Mouse (Mus musculus) thymus, postnatal 10 days (tissue): ENCODE data around the gene Apba2.

Experiments used
- DNase-seq, 2 experiments: peaks; one replicate each; pipeline ENCODE4 v3.0.0; 2021; ENCODE audit warnings: low spot score in 2 of 2

Gene Apba2

DNA sequence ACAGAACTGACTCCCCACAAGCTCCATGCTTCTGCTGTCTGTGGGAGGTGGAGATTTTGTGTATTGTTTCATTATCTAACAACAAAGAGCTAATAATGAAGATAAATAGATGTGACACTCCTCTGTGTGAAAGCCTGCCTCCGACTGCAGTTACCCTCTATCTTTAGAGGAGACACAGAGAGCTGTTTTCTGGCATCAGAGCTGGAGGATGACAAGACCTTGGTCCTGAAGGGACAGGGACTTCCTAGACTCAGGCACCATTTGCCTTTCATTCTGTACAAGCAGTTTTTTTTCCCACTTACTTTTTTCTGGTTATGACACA is 20.9 kb downstream of the Apba2 start:
- DNase-seq = no peak

DNA sequence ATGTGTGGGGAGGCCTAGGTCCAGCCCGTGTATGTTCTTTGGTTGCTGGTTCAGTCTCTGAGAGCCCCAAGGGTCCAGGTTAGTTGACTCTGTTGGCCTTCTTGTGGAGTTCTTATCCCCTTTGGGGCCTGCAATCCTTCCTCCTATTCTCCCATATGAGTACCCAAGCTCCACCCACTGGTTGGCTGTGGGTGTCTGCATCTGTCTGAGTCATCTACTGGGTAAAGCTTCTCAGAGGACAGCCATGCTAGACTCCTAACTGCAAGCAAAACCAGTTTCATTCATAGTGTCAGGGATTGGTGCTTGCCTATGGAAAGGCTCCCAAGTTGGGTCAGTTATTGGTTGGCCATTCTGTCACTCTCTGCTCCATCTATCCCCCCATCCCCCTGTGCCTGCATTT is 29.8 kb downstream of the Apba2 start:
- no peak for DNase-seq

DNA sequence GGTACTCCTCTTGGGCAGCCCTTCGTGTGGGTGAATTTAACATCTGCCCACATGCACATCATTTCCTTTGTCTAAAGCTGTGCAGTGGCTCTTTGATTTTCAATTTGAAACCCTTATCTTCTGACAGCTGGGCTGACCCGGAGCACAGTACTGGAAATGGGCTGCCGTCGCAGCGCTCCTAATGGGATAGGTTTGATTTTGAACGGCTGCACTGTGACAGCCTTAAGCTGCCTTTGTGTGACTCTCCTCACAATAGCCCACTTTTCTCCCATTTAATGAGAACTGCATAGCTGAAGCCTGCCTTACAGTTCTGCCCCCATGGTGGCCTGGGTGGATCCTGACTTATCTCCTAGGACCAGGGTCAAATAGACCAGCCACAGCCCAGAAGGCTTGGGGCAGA is 31.9 kb downstream of the Apba2 start:
- DNase-seq = no peak

DNA sequence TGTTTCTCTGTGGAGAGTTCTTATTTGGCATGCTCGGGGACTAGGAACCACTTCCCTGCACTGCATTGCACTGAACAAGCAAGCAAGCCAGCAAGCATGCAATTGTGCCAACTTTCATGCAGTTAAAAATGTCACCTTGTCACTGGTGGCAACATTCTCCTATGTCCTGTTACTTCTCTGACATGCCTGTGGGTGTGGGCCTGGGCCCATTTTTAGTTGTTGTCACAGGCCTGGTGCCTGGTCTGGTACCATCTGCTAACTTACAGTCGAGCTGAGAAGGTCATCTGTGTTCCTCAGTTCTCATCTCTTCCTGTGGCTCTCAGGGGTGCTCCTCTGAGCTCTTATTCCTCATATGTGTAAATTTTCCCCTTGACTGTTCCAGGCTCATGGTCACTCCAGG is 33.8 kb downstream of the Apba2 start:
- DNase-seq = no peak

DNA sequence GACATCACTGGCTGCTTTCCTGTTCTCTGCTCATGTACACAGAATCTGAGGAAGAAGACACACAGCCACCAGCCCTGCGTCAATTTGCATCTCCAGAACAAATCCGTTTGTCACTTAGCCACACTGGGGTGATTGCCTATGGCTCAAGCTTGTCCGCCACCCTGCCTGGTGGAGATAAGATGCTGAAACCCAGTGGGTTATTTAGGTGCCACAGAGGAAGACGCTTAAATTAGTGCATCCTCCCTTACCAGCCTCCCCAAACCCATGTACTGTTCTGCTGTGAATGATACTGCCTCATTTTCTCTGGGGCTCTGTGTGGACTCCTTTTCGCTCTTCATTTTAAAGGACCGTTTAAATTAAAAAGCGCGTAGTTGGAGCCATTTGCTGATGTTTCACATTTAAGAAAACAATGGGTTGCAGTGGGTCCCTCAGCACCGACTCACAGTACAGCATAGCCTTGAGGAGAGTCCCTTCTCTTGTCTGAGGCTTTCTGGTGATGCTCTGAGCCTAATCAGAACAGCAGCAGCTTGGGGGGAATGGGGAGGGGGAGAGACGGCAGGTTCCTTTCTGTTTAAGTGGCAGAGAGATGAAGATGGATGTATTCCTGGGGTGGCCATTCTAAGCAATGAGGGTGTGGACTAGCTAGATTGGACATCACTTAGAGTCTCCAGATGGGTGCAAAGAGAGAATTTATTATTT is 38.1 kb downstream of the Apba2 start:
- DNase-seq = no peak

DNA sequence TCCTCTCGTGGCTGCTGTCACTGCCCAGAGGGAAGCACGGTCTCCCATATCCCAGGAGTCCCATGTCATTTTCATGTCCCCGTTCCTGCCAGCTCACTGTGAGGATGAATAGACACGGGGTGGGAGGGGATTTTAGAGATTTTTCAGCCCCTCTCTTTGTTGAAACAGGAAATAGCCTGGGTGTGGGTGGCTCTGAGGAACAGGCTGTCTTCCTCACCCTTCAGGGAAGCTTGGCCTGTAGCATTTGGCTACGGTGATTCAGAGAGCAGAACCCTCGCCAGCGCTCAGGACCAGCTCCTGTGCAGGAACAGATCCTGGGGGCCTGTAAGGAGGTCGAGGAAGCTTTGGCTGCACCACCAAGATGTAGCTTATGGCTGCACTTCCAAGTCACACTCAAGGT is 45.3 kb downstream of the Apba2 start:
- no peak for DNase-seq

DNA sequence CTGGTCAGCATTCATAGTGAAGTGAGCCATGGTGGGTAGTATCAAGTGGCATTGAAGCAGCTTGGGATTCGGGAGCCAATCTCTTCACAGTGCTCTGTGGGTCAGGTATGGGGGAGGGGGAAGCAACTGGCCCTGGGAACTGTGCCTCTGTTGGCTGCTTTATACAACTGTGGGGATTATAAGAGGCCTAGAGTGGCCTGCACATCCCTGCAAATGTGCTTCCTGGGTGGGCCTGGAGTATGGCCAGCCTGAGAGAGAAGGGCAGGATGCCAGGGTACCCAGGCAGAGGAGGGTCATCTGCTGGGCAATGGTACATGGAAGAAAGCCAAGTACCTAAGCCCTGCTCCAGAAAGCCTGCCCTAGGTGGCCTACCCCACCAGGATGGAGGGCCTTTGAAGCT is 49.4 kb downstream of the Apba2 start:
- DNase-seq = no peak

DNA sequence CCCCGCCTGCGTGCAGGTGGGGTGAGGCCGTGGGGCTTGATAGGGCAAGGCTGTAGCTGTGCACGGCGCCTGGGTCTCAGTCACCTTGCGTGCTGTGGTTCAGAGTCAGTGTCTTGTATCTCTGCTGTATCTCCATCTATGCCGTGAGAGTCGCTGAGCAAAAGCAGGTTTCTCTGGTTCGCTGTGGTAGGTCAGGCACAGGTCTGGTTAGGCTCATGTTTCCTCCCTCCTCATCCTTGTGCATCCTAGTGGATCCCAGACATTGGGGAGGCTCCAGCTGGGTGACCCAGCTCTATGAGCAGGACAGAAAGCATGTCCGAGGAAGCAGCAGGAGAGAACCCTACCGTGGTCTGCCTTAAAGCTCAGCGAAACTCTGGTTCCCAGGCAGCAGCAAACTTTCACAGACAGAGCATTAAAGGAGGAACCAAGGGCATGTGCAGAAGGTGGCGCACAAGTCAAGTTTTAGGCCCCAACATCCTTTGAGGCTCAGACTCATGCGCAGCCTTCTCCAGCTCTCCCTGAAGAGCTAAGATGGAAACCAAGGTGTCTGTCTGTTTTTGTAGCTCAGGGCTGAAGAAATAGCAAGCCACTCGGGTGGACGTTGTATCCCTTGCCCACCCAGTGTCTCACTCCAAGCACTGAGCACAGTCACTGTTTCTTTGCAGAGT is 51.2 kb downstream of the Apba2 start:
- DNase-seq = no peak

DNA sequence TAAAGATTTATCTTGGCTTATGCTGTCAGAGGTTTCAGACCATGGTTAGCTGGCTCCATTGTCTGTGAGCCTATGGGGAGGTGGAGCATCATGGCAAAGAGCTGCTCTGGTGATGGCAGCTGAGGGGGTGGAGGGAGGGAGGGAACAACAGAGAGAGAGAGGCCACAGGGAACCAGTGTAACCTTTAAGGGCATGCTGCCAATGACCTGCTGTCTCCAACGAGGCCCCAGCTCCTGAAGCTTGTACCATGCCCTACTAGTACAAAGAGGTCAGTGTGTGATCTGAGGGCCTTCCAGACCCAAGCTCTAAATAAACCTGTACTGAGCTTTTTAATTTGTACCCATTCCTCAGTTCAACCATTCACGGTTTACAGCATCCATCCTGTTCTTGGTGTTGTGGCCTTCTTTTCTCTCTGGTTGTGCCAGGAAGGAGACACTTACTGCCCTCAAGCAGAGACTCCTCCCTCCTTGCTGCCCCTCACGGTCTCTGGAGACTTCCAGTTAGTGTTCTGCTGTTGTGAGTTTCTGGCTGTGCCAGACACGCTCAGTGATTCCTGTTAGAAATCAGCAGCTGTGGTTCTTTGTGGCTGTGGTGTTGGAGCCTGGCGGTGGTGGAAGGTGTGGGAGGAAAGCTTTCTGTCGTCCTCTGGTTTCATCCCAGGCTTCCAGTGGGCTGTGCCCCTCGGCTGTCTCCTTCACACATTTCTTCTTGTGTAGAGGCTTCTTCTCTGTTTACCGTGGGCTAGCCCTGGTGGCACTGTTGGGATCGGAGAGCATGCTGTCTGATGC is 60.4 kb downstream of the Apba2 start:
- DNase-seq = no peak

DNA sequence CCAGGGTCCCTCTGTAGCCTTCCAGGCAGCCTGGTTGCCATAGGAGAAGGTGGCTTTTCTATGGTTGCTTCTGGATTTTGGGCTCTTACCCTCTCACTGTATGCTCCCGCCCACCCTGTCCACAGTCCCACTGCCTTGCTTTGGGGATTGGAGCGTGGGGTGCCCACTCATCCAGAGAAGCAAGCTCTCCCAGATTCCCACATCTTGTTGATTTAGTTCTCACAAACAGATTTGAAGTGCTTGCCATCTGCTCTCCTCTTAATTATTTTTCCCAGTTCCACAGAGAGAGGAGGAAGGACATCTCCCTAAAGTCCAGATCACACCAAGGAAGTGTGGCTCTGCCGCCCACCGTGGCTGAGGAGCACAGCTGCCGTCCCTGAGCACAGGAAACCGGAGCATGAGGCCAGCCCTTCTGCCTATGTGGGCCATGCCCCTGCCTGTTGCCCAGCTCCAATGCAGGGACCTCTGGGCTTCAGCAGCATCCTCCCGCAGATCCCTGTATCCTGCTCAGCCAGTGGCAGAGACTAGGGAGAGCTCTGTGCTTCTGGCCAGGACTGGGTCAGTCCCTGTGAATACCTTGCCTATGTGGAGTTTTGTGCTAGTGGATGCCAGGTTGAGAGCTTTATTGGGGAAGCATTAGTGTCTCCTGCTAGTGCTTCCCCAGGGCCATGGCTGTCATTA is 63.5 kb downstream of the Apba2 start:
- no peak for DNase-seq

DNA sequence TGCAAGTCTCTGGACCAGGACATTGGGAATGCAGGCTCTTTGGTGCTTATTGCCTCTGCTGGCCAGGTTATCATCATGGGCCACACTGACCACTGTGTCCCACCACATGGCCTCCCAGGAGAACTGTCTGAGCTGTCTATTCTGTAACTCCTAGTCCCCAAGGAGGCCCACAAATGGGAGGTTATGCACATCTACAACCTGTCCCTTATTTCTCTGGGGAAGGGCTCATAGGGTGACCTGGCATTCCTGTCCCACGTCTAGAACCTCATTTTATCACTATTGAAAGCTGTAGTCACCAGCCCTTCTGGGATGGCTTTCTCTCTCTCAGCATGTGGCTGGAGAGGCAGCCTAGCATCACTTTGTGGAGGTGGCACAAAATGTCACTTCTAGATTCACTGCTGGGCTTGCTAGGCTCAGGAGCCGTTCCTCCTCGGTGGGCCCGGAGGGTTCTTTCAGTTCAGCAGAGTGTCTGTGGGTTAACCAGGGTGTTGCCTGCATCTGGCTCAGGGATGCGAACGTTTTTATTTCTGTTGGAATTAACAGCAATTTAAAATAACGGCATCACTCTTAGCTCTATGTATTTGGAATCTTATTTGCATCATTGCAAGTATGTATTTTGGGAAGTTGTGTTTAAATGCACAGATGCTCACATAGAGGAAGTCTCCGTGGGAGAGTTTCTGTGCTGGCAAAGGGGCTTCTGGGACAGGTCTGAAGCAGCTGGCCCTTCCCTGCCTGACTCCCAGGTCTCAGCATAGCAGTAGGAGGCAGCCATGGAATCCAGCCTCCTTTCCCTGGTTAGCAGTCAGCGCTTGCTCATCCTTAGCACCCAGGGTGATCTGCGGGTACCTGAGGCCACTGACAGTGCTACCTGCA is 65.1 kb downstream of the Apba2 start:
- DNase-seq = no peak

DNA sequence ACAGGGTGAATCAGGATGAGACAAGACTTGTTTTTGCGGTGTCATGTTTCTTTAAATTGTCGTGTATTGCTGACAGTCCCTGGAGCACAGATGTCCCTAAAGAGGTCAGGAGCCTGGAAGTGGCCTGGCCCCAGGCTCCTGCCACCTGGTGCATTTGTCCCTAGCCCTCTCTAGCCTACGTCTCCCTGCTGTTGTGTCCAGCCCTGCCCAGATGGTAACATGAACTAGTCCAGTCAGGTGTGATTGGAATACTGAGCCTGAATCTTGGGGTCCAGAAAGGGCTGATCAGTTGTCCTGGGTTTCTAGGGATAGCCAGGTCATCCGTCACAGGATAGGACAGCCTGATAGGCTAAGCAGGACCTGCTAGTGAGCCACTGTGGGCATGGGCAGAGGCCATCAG is 67.2 kb downstream of the Apba2 start:
- DNase-seq = no peak

DNA sequence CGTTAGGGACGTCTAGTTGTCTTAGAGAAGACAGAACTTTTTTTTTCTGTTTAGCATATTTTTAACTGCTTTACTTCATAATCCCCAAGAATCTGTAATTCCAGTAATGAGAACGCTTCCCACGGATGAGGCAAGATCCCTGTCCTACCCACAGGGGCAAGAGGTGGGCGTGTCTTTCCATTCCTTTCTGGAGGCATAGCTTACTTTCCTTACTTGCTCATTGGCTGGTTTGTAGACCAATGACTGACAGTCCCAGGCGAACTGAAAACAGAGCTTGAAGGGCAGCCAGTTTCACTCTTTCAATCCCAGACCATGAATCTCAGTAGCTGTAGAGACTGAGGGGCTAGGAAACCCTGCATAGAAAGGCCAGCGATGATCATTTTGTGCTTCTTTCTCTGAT is 68.2 kb downstream of the Apba2 start:
- DNase-seq = no peak

DNA sequence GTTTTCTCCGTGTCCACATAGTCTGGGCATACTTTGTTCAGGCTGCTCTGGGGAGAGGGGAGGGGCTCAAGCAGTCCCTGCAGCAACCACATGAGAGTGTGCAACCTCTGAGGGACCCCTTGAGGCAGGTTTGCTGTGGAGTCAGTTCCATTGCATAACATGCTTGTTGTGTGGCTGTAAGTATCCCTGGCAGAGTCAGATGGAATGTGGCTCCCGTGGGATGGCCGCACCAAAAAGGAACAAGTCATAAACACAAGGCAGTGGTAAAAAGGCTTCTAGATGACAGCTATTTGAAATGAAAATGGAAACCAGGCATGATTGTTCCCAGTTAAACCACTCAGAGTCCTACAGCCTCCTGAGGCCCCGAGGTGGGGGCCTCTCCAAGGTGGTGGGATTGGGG is 69.4 kb downstream of the Apba2 start:
- no peak for DNase-seq

DNA sequence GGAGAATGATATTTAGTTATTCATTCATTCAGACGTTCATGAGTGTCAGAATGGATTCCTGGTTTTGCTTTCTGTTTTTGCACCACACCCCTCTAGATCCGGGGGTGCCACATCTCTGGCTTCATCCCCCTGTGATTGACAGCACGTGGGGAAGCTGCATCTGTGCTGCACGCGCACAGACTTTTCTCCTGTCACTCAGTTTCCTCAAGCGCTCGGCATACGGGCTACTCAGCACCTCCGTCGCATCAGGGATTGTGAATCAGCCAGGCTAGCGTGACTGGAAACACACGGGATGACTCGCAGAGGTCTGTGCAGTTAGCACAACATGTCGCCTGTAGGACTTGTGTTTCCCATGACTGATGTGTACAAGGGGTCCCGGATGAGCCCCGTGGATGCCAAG is 72.6 kb downstream of the Apba2 start:
- DNase-seq = no peak

DNA sequence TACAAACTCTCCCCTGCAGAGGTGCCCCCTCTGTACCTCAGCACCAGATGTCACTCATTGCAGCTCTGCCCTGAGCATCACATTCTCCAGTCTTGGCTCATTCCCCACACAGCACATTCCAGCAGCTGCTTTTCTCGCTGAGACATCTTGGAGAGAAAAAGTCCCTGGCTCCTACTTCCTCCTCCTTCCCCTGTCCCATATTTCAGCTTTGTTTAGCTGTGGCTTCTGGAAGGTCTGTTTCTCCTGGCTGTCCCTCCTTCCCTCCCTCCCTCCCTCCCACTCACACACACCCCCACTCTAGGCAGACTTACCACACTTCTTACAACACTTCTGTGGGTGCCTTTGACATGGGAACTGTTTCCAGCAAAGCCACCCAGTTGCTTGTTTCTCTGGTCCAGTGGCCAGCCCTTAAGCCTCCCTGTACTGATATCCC is 75.0 kb downstream of the Apba2 start:
- DNase-seq = no peak

DNA sequence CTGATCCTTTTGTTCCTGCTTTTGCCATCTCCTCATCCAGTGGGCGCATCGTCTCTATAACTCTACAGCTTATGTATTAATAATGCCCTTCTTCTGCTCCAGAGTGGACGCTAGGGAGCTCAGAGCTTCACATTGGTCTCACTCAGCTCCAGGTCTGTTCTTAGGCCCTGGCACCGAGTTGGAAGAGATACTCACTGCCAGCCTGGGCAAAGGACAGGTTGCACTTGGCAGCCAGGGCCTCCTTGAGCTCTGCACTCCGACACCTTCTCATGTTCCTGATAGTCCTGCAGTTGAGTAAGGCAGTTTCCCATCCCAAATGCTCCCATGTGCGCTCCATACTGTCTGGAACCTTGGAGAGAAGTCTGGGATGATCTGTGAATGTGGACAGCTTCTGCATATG is 76.7 kb downstream of the Apba2 start:
- no peak for DNase-seq

DNA sequence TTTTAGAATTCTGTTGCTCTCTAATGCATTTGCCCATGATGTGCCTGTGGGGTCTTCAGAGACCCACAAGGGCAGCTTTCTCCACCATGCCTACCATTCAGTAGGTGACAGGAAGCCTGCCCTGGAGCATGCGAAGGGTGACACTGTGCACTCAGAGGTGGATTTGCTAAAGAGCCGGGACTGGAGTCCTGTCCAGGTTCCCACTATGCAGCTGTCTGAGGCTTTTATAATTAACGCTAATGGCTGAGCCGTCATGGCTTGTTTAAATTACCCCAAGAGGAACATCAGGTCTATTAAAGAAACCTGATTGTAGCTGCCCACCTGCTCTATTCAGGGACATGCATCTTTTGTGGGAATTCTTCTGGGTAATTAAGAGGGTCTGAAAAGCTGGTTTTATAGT is 78.4 kb downstream of the Apba2 start:
- no peak for DNase-seq

DNA sequence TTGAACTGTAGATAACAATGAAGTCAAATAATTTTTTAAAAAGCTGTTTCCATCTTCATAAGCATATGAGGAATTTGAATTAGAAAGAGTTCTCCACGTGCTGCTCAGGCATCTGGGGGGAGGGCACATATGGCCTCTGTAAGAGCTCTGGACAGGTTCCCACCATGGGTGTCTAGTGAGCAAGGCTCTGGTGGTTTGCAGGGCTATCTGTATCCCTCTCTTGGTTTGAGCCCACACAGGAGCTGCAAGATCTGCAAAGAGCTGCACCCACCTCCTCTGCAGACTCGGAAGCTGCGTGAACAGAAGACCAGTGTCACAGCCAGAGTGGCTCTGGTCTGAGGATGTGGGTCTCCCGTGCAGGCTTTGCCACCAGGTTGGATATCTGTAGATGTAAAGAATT is 78.8 kb downstream of the Apba2 start:
- no peak for DNase-seq

DNA sequence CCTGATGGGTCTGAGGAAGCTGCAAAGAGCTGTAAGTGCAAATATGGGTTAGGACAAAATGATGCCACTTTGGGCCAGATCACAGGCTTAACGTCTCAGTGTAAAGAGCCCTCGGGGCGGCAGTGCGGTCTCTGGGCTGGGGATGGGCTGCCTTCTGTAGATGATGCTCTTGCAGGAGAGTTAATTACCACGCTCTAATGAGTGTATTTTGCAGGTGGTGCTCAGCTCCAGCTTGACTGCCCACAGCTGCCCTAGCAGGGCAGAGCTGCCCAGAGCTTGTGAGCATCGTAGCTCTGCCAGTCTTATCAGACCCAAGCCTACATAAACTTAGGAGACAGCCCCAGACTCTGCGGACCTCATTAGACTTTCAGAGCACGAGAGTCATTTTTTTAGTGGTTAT is 80.9 kb downstream of the Apba2 start:
- no peak for DNase-seq

DNA sequence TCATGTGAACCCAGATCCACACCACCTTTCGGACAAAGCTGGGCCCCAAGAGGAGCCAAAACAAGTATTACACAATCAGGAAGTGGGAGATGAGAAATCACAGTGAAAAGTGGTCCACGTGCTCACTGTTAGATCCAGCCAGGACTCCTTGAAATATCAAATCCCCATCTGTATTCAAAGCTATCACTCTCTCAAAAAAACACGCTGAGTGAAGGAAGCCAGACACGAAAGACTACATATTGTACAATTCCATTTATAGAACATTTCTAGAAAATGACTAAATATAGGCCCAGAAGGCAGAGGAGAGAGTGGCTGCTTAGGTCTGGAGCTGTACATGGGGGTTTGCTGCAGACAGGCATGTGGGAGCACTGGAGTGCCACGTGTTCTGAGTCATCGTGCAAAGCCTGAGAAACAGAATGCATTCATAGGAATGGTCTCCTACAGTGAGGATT is 82.2 kb downstream of the Apba2 start:
- DNase-seq = no peak

DNA sequence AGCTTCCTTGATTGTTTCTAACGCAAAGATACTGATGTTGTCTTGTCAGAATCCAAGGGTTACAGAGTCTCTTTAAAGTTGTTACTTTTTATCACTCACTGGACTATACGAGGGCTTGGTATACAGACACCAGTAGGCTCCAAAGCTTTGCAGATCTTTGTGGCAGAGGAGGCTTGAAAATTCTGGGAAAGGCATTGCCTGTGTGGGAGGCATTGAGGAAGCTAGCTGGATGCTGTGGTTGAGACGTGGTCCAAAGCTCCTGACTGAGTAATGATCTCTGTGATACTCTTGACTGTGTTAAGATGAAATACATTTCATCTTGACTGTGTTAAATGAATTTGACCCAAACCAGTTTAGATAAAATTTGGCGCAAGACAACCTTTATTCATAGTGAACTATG is 84.6 kb downstream of the Apba2 start:
- no peak for DNase-seq
